Mouse (Mus musculus): ENCODE data around the gene Dis3l.

Gene Dis3l

DNA sequence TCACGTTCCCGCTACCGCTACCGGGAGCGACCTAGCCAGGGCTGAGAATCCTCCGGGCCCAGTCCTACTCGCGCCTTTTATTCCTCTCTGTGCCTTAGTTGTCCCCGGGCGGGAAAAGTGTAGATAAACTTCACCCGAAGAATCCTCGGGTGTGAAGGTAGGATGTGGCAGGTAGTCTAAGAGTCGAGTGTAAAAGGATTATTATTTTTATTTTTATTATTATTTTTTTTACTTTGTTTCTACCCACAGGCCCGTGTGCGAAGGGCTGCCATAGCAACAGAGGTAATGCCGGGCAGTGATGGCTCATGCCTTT lies at the start of gene Dis3l:
Gene Dis3l (minus strand): TSS at position 35 of the 313 bp plus-strand sequence.
- DNase-seq (ENCODE audit: low read depth, low spot score), result no peak
- Histone ChIP-seq H3K27me3 (ENCODE audit: control insufficient read depth, insufficient read depth, low read length, poor library complexity, severe bottlenecking) (no peaks in the 10 kb centered on the region), H3K36me3 (ENCODE audit: control insufficient read depth, insufficient read depth, low read length, poor library complexity, severe bottlenecking) (no peaks in the 10 kb centered on the region)

DNA sequence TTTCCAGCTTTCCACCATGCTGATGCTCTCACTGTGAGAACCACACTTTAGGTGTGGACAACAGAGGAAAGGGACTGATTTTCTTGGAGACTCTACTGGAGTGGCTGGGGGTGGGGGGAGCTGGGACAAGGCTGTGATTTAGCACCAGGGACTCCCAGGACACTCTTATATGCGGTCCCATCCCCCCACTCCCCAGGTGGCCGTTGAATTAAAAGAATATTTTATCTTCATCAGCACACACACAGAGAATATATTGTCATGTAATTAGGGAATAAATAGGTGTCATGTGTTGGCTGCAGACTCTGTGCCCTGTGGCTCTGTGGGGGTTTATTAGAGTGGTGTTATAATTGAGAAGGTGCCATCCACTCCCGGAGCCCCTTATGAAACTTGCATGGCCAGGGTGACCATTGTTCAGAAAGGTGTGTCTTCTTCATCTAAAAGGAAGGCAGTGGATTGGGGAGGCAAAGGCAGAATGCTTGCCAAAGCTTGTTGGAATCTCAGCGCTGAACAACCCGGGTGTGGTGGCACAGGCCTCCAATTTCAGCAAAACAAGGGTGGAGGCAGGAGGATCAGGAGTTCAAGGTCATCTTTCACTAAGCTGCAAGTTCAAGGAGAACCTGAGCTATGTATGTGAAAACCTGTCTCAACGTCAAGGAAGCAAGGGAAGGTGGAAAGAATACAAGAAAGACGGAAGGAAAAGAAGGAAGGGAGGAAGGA lies 48.6 kb upstream of the Dis3l start:
- Histone ChIP-seq H3K36me3 (ENCODE audit: control insufficient read depth, insufficient read depth, low read length, poor library complexity, severe bottlenecking) (no peaks in the 10 kb centered on the region), H3K27me3 (ENCODE audit: control insufficient read depth, insufficient read depth, low read length, poor library complexity, severe bottlenecking) (no peaks in the 10 kb centered on the region)
- DNase-seq (ENCODE audit: low read depth, low spot score), result no peak

DNA sequence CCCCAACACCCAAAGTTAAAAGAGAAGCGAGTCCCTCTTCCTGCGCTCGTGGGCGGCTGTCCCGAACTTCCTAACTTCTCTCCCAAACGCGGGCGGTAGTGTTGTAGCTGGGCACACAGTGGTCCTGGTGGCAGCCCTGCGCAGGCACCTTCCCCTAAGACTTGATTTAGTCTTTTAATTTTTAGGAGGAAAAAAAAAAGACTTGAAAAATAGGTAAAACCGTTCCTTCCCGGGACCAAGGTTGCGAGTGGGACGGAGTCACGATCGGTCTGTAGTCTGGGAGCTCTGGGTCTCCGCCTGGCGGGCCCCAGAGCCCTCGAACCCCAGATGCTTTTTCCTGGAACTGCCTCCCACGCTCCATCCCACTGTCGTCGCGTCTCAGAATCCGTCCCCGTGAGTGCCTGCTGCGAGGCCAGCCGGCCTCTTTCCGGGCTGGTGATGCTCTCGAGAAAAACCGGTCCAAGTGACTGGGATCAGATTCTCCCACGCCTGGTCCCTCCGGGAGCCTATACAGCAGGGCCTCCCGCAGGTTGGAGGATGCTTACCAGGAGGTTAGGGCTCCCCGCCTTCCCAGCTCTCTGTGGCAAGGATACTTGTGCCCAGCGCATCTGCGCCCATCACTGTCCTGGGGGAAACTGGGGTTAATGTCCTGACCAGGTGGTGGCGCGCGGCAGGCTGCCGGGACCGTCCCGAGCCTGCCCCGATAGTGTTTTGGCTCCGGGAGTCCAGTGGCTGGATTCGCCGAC lies 45.6 kb upstream of the Dis3l start:
- Histone ChIP-seq H3K36me3 (ENCODE audit: control insufficient read depth, insufficient read depth, low read length, poor library complexity, severe bottlenecking) (no peaks in the 10 kb centered on the region), H3K27me3 (ENCODE audit: control insufficient read depth, insufficient read depth, low read length, poor library complexity, severe bottlenecking) (no peaks in the 10 kb centered on the region)
- DNase-seq (ENCODE audit: low read depth, low spot score), result no peak

DNA sequence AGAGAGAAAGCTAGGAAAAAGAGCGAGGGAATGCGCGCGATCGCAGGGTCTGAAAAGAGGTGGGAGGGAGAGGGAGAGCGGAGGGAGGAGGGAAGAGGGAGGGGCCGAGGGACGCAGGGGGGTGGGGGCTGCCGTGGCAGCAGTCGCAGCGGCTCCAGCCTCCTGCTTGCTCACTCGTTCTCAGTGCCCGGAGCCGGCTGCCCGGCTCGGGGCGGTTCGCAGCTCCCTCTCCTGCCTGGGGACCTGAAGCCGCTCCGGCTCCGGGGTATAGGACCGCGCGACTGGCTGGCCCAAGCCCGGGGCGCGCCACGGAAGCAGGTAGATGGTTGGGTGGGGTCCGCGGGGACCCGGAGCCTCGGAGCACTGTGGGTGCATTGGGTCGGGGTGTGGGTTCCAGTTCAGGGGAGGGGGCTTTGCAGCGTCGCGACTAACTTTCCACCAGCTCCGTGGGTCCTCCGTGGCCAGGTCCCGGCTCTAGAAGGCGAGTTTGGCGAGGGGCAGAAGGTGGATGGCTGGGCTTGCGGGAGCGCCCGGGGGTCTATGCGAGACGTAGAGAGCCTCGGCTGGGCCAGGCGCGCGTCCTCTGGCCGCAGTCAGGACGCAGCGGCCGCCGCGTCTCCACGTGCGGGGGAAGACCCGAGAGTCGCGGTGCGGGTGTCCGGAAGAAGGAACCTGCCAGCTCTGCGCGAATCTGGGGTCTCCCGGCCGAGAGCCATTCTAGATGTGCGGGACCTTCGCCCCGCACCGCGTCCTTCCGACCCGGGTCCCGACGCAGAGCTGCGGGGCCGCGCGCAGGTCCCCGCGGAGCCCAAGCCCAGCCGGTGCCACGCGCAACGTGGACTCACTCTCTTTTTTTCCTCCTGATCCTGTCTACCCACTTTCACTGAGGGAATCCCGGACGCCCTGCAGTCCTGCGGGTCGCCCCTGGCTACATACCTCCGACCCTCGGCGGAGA lies 44.7 kb upstream of the Dis3l start, which contains the start of gene Megf11:
Gene Megf11 (plus strand): TSS at position 116 of the 955 bp plus-strand sequence.
- no peaks in the 10 kb centered on the region for H3K36me3 ChIP-seq (ENCODE audit: control insufficient read depth, insufficient read depth, low read length, poor library complexity, severe bottlenecking)
- DNase-seq (ENCODE audit: low read depth, low spot score), result no peak
- no peaks in the 10 kb centered on the region for H3K27me3 ChIP-seq (ENCODE audit: control insufficient read depth, insufficient read depth, low read length, poor library complexity, severe bottlenecking)

DNA sequence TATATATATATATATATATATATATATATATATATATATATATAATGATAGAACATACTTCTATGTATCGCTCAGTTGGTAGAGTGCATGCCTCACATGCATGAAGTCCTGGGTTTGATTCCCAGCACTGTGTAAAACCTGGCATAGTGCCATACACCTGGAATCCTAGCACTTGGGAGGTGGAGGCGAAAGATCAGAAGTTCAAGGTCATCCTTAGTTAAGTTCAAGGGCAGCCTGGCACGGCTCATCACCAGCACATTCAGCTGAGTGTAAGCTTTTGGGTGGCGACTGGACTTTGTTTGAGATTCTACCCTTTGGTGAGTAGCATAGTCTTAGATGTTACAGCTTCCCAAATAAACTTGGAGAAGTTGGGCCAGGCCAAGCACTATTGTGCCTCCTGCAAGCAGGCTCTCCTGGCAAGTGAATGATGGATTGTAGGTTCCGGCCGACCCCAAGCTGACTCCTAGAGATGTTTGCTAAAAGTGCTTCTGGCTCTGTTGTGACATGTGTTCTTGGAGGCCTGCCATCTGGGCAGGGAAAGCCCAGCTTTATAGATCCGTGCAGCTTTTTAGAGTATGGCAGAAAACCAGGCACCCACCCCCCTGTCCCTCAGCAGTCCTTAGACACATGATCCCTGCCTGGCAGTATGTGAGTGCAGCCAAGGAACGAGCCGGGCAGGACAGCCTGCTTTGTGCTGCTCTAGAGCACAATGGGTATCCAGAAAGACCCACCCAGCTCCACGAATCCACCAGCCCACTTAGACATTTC lies 42.1 kb upstream of the Dis3l start:
- H3K27me3 ChIP-seq (ENCODE audit: control insufficient read depth, insufficient read depth, low read length, poor library complexity, severe bottlenecking), result no peaks in the 10 kb centered on the region
- no peak for DNase-seq (ENCODE audit: low read depth, low spot score)
- no peaks in the 10 kb centered on the region for H3K36me3 ChIP-seq (ENCODE audit: control insufficient read depth, insufficient read depth, low read length, poor library complexity, severe bottlenecking)

DNA sequence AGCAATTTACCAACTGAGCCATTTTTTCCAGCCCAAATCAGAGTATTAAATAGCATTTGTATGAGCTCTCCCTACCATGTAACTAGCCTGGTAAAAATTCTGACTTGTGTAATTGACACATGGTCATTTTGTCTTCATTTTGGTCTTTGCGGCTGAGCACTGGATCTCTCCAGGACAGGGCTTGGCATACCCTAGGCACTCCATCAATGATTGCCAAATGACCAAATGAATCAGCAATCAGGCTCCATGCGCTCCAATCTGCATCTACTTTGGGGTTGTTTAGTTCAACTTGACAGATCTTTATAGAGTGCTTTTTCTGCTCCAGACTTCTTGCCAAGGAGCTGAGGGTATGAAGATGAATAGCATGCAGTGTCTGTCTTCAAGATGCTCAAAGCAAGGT lies 35.3 kb upstream of the Dis3l start:
- Histone ChIP-seq H3K36me3 (ENCODE audit: control insufficient read depth, insufficient read depth, low read length, poor library complexity, severe bottlenecking) (no peaks in the 10 kb centered on the region), H3K27me3 (ENCODE audit: control insufficient read depth, insufficient read depth, low read length, poor library complexity, severe bottlenecking) (no peaks in the 10 kb centered on the region; the same call in 1 of the 2 replicates)
- DNase-seq (ENCODE audit: low read depth, low spot score), result no peak

DNA sequence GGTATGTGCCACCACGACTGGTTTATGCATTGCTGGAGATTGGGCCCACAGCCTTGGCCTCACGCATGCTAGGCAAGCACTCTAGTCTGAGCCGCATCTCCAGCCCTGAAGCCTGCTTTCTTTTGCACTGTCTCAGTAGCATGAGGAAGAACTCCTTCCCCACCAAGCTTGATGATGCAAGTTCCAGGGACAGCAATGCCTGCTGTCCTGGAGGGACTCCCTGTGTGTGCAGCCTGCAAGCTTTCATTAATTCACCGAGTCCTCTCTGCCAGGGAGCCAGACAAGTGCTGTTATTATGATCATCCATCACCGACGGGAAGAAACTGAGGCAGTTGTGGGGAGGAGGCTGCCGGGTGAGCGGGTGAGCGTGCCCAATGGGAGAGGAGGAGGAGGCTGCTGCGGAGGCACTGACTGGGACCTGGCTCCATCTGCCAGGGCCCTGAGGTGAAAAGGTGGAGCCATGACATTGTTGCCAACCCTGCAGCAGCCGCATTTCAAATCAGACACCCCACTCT lies 30.3 kb upstream of the Dis3l start:
- no peaks in the 10 kb centered on the region; the same call in 1 of the 2 replicates for H3K27me3 ChIP-seq (ENCODE audit: control insufficient read depth, insufficient read depth, low read length, poor library complexity, severe bottlenecking)
- H3K36me3 ChIP-seq (ENCODE audit: control insufficient read depth, insufficient read depth, low read length, poor library complexity, severe bottlenecking), result no peaks in the 10 kb centered on the region
- DNase-seq (ENCODE audit: low read depth, low spot score), result no peak

DNA sequence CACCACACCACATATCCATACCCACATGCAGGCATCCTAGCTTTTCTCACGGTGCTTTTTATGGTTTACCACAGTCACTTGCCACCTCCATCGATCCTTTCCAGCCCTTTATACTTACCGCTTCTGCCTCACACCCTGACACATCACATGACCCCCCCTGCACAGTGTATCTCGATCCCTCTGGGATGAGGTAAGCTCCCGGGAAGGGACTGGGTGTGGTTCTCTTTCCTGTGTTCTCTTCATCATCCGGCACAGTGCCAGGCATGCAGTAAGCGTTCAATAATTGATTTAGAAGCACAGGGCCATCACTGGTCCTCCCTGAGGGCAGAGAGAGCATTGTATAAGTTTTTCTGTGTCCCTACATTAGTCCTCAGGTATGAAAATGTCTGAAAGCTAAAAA lies 28.8 kb upstream of the Dis3l start:
- no peak for DNase-seq (ENCODE audit: low read depth, low spot score)
- Histone ChIP-seq H3K27me3 (ENCODE audit: control insufficient read depth, insufficient read depth, low read length, poor library complexity, severe bottlenecking) (no peaks in the 10 kb centered on the region; the same call in 1 of the 2 replicates), H3K36me3 (ENCODE audit: control insufficient read depth, insufficient read depth, low read length, poor library complexity, severe bottlenecking) (no peaks in the 10 kb centered on the region)

DNA sequence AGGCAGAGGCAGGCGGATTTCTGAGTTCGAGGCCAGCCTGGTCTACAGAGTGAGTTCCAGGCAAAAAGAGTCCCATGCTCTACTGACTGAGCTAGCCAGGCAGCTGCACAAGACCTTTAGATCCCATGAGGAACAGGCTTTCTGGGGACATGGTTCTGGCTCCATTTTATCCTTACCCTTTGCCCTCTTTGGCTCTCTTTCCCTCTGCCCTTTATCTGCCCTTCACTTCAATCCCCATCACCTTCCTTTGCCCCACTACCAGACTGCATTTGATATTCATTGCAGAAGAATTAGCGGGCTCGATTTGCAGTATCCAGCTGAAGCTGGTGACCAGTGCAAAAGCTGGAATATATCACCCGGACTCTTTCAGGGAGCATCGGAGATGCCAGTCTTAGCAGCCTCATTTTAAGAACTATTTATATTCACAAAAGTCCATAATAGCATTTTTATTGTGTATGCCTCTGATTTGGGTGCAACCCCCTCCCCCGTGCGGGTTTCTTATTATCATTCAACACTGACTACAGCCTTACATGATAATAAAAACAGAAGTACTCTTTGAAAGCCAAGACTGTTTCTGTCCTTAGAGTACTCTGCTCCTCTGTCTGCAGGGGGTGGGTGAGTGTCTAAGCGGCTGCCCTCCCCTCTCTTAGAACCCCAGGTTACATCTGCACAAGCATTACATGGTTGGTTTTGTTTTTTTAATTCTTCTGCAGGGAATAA lies 20.3 kb upstream of the Dis3l start:
- Histone ChIP-seq H3K27me3 (ENCODE audit: control insufficient read depth, insufficient read depth, low read length, poor library complexity, severe bottlenecking) (no peaks in the 10 kb centered on the region), H3K36me3 (ENCODE audit: control insufficient read depth, insufficient read depth, low read length, poor library complexity, severe bottlenecking) (no peaks in the 10 kb centered on the region)
- DNase-seq (ENCODE audit: low read depth, low spot score), result no peak

DNA sequence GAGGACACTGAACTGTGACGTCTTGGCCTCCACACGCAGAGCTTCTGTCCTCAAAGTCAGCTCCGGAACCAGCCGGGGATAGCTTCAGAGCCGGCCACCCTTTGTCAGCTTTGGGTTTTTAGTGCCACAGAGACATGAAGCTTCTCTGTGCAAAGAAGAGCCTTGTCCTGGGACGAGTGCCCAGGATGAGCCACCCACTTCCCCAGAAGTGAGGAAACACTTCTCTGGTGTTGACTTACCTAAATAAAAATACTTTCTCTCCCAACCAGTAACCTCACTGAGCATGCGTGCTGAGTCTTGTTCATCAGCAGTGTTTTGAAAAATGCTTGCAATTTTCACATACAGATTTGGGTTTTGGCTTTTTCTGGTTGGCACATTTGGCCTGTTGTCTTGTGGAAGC lies 14.5 kb upstream of the Dis3l start:
- no peak for DNase-seq (ENCODE audit: low read depth, low spot score)
- Histone ChIP-seq H3K27me3 (ENCODE audit: control insufficient read depth, insufficient read depth, low read length, poor library complexity, severe bottlenecking) (no peaks in the 10 kb centered on the region), H3K36me3 (ENCODE audit: control insufficient read depth, insufficient read depth, low read length, poor library complexity, severe bottlenecking) (no peaks in the 10 kb centered on the region)

DNA sequence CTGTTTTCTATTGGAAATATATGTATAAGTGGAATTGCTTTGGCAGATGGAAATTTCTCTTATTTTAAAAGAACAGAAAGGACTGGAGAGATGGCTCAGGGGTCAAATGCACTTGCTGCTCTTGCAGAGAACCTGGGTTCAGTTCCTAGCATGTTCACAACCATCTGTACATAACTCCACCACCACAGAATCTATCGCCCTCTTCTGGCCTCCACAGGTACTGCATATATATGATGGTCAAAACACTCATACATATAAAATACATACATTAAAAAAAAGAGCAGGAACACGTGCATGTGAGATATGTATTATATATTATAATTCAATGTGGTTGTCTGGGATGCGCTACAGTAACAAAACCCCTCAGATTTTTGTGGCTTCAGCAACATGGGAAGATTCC lies 10.1 kb upstream of the Dis3l start:
- Histone ChIP-seq H3K27me3 (ENCODE audit: control insufficient read depth, insufficient read depth, low read length, poor library complexity, severe bottlenecking) (no peaks in the 10 kb centered on the region), H3K36me3 (ENCODE audit: control insufficient read depth, insufficient read depth, low read length, poor library complexity, severe bottlenecking) (no peaks in the 10 kb centered on the region)
- DNase-seq (ENCODE audit: low read depth, low spot score), result peak; percentile 70

DNA sequence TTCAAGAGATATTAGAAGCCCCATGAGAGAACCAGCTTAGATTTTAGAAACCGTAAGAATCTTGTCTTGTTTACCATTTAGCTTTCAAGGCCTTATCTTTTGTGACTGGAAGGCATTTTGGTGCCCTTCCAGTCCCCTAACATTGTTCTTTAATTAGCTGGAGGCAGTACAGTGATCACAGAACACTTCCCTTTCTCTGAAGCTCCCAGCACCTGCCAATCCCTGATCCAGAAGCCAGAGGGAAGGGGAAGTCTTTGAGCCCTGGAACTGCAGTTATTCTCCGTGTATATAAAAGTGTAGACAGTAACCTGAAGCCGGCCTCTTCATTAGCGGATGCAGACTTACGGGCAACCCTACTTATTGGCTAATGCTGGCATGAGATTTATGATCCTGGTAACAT lies 8.4 kb upstream of the Dis3l start:
- no peaks in the 10 kb centered on the region for H3K27me3 ChIP-seq (ENCODE audit: control insufficient read depth, insufficient read depth, low read length, poor library complexity, severe bottlenecking)
- no peak for DNase-seq (ENCODE audit: low read depth, low spot score)
- no peaks in the 10 kb centered on the region for H3K36me3 ChIP-seq (ENCODE audit: control insufficient read depth, insufficient read depth, low read length, poor library complexity, severe bottlenecking)

DNA sequence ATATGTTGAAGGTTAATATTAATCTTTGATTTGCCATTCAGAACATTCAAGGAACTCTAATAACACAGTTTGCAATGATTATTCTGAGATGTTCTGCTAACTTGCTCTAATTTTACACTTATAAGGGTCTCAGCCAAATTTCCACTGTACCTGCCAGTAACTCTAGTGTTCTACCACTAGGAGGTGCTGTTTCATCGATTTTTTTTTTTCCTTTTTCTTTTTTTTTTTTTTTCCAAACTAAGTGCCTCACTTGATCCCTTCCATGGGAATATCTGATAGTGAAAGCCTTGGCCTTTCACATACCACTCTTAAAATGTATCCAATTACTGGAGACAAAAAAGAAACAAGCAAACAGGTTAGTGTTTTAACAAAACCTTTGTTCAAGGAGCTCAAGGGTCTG lies 6.3 kb upstream of the Dis3l start:
- peak; percentile 34 for DNase-seq (ENCODE audit: low read depth, low spot score)
- Histone ChIP-seq H3K36me3 (ENCODE audit: control insufficient read depth, insufficient read depth, low read length, poor library complexity, severe bottlenecking) (no peaks in the 10 kb centered on the region), H3K27me3 (ENCODE audit: control insufficient read depth, insufficient read depth, low read length, poor library complexity, severe bottlenecking) (no peaks in the 10 kb centered on the region)

All from splenic B cell, adult 2 months (primary cell).